In the genomic region with DNA sequence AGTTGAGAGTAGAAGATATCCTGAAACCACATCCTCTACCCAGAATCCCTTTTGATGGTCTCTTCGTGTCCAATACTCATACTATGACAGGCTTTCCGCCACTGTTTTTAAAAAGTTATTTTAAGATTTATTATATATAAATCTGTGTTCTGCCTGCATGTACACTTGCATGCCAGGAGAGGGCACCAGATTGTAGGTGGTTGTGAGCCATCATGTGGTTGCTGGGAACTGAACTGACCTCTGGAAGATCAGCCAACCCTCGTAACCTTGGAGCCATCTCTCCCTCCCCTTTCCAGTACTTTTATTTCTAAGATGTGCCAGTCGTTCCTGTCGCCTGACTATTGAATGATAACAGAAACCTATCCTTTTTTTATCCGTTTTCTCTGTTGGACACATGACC, we compare ENCODE assay signal across 11 mouse cellular contexts. TPM values are rescaled to one million over a fixed set of nuclear protein-coding genes. Genes with fewer than 3 reads are reported as not detected.
DNase-seq lines count a peak whose midpoint lies in the region; TF ChIP-seq lines count a peak whose summit lies in the region.
"Had no signal": no experiment of that assay in that cellular context is flagged by ENCODE, and none has a peak within 500 bp of the region (broad histone marks: within the 10 kb centered on the region; RNA-seq: fewer than 3 reads in every experiment).

No protein-coding gene starts in this region.

- peak overlapping the region; percentile 85 for H3K4me3 ChIP-seq in testis, adult 2 months (ENCODE audit: control insufficient read depth, low read depth, low read length)
- H3K4me3 ChIP-seq: embryonic facial prominence, embryonic 15.5 days; limb, embryonic 12.5 days; neural tube, embryonic 15.5 days had no signal

- no peak overlapping the region for H3K27ac ChIP-seq in testis, adult 2 months (ENCODE audit: control insufficient read depth, insufficient read depth, low read depth, low read length)
- H3K27ac ChIP-seq: embryonic facial prominence, embryonic 15.5 days; limb, embryonic 12.5 days; neural tube, embryonic 15.5 days had no signal

- no peaks in the 10 kb centered on the region for H3K27me3 ChIP-seq in testis, adult 2 months (ENCODE audit: control insufficient read depth, insufficient read depth, low read length)
- H3K27me3 ChIP-seq: embryonic facial prominence, embryonic 15.5 days; limb, embryonic 12.5 days; neural tube, embryonic 15.5 days had no signal

- H3K36me3 ChIP-seq in testis, adult 2 months (ENCODE audit: control insufficient read depth, insufficient read depth, low read length): no peaks in the 10 kb centered on the region
- H3K36me3 ChIP-seq: embryonic facial prominence, embryonic 15.5 days; limb, embryonic 12.5 days; neural tube, embryonic 15.5 days had no signal

- peaks cover 5% of the 10 kb centered on the region for H3K4me1 ChIP-seq in testis, adult 2 months (ENCODE audit: control insufficient read depth, insufficient read depth, low read length)
- H3K4me1 ChIP-seq: neural tube, embryonic 15.5 days had no signal

- no peak for TF ChIP-seq POLR2A in testis, adult 2 months (IDR thresholded peaks at IDR 0.05; ENCODE audit: control insufficient read depth, low read depth, low read length)

- TF ChIP-seq CTCF in testis, adult 2 months (IDR thresholded peaks at IDR 0.05; ENCODE audit: control insufficient read depth, insufficient read depth, insufficient replicate concordance, low read depth, low read length): peak; percentile 40; the same call in 1 of the 2 replicates

- peak; percentile 61 to 81 for DNase-seq in adrenal gland, adult (ENCODE audit: inconsistent age in 2 of 2, low spot score in 1 of 2)
- DNase-seq in adrenal gland, postnatal 4 days (ENCODE audit: low spot score in 2 of 2): no peak
- DNase-seq in testis, postnatal 14 days (ENCODE audit: low spot score): no peak
- peak; percentile 47 to 66 for DNase-seq in kidney, postnatal 36 days
- DNase-seq in thymus, postnatal 4 days: peak; percentile 67
- no peak for DNase-seq in left cerebral cortex, adult 8-10 months (ENCODE audit: low spot score in 2 of 2)
- no peak for DNase-seq in spleen, adult 12 weeks (ENCODE audit: low spot score)

RNA-seq across cellular contexts. Expression of gene Tmem247, which starts 1.6 kb away (rescaled TPM):
- not detected for total RNA-seq in adrenal gland, postnatal 4 days (2021)
- 1,060 and 1,176 TPM in 2 replicates for polyA plus RNA-seq in testis, adult 2 months (2012; rRNA removed)
- not detected for total RNA-seq in left cerebral cortex, adult 8-10 months (2022)
- polyA plus RNA-seq: embryonic facial prominence, embryonic 15.5 days; limb, embryonic 12.5 days; neural tube, embryonic 15.5 days had no signal

RNA-seq across cellular contexts. Expression of gene Atp6v1e2, which starts 28.9 kb away (rescaled TPM):
- not detected for total RNA-seq in adrenal gland, postnatal 4 days (2021)
- polyA plus RNA-seq in testis, adult 2 months (2012; rRNA removed): 175 and 178 TPM in 2 replicates
- total RNA-seq in left cerebral cortex, adult 8-10 months (2022): not detected
- polyA plus RNA-seq: embryonic facial prominence, embryonic 15.5 days; limb, embryonic 12.5 days; neural tube, embryonic 15.5 days had no signal

RNA-seq across cellular contexts. Expression of gene Rhoq, which starts 44.1 kb away (rescaled TPM):
- 10 to 100 TPM; 46.0 to 46.9 TPM for total RNA-seq in adrenal gland, postnatal 4 days (2021)
- polyA plus RNA-seq in testis, adult 2 months (2012; rRNA removed): 1.1 and 2.4 TPM in 2 replicates
- 10 to 100 TPM; 31.8 to 39.5 (median 36.6) TPM for total RNA-seq in left cerebral cortex, adult 8-10 months (2022)

Comparison
In these comparisons a context has a peak if more than half of its experiments do, and no peak if none do; other contexts are left out.
1. DNase-seq: peak in adrenal gland, adult (2 of 2), kidney, postnatal 36 days (2 of 2) and thymus, postnatal 4 days (single experiment); none in adrenal gland, postnatal 4 days (0 of 2), testis, postnatal 14 days (single experiment), left cerebral cortex, adult 8-10 months (0 of 2) and spleen, adult 12 weeks (single experiment).